Mouse (Mus musculus): Measurements from ENCODE around the gene Kcnn1.
"Not testable (repeated sequence)": the region's sequence is repeated elsewhere in the genome, so short reads cannot be mapped to it uniquely, and the experiment has no call there.

The Kcnn1 gene

GRCm38 (mm10) chr8:70839408-70840351 is 23.4 kb downstream of the Kcnn1 start, which contains the start of gene Arrdc2:
Gene Arrdc2 (minus strand): TSS chr8:70839720.
- peak; percentile 100 for DNase-seq

- DNase-seq, result peak; percentile 47
Measured at GRCm38 (mm10) chr8:70838654-70839407, 24.2 kb downstream of the Kcnn1 start.

- DNase-seq, result no peak
Measured at GRCm38 (mm10) chr8:70836666-70837065, 26.4 kb downstream of the Kcnn1 start.

- DNase-seq, result no peak
Measured at GRCm38 (mm10) chr8:70834071-70834470, 29.0 kb downstream of the Kcnn1 start.

GRCm38 (mm10) chr8:70833520-70833919 is 29.5 kb downstream of the Kcnn1 start:
- DNase-seq, result no peak

GRCm38 (mm10) chr8:70833018-70833482 is 30.0 kb downstream of the Kcnn1 start:
- DNase-seq, result no peak

- no peak for DNase-seq
Measured at GRCm38 (mm10) chr8:70832371-70832770, 30.7 kb downstream of the Kcnn1 start.

GRCm38 (mm10) chr8:70831517-70831916 is 31.5 kb downstream of the Kcnn1 start:
- DNase-seq, result no peak

- no peak for DNase-seq
Measured at GRCm38 (mm10) chr8:70827796-70828195, 35.3 kb downstream of the Kcnn1 start.

- DNase-seq, result no peak
Measured at GRCm38 (mm10) chr8:70827010-70827409, 36.0 kb downstream of the Kcnn1 start.

GRCm38 (mm10) chr8:70825816-70826215 is 37.2 kb downstream of the Kcnn1 start:
- DNase-seq, result no peak

- DNase-seq, result no peak
Measured at GRCm38 (mm10) chr8:70823802-70824201, 39.3 kb downstream of the Kcnn1 start.

- DNase-seq, result not testable (repeated sequence)
Measured at GRCm38 (mm10) chr8:70822594-70822993, 40.5 kb downstream of the Kcnn1 start.

GRCm38 (mm10) chr8:70821992-70822391 is 41.1 kb downstream of the Kcnn1 start:
- no peak for DNase-seq

GRCm38 (mm10) chr8:70821399-70821962 is 41.6 kb downstream of the Kcnn1 start:
- peak; percentile 80 for DNase-seq

- peak; percentile 70 for DNase-seq
Measured at GRCm38 (mm10) chr8:70820101-70820935, 42.7 kb downstream of the Kcnn1 start.

- DNase-seq, result peak; percentile 87
Measured at GRCm38 (mm10) chr8:70816679-70817078, 46.4 kb downstream of the Kcnn1 start.

GRCm38 (mm10) chr8:70812885-70813284 is 50.2 kb downstream of the Kcnn1 start:
- DNase-seq, result no peak

GRCm38 (mm10) chr8:70812055-70812454 is 51.0 kb downstream of the Kcnn1 start:
- no peak for DNase-seq

GRCm38 (mm10) chr8:70810962-70811680 is 51.9 kb downstream of the Kcnn1 start:
- DNase-seq, result no peak

GRCm38 (mm10) chr8:70808955-70809701 is 53.9 kb downstream of the Kcnn1 start:
- no peak for DNase-seq
